Mouse (Mus musculus): ENCODE measurements around the gene Cabin1. TPM values are rescaled to one million over a fixed set of nuclear protein-coding genes. Genes with fewer than 3 reads are reported as not detected.
"Not testable (repeated sequence)": the region's sequence is repeated elsewhere in the genome, so short reads cannot be mapped to it uniquely, and the experiment has no call there.

Cabin1 gene
- polyA plus RNA-seq (2017; shearing (Covaris generic)): 10 to 100 TPM; 25.1 to 30.0 TPM

DNA sequence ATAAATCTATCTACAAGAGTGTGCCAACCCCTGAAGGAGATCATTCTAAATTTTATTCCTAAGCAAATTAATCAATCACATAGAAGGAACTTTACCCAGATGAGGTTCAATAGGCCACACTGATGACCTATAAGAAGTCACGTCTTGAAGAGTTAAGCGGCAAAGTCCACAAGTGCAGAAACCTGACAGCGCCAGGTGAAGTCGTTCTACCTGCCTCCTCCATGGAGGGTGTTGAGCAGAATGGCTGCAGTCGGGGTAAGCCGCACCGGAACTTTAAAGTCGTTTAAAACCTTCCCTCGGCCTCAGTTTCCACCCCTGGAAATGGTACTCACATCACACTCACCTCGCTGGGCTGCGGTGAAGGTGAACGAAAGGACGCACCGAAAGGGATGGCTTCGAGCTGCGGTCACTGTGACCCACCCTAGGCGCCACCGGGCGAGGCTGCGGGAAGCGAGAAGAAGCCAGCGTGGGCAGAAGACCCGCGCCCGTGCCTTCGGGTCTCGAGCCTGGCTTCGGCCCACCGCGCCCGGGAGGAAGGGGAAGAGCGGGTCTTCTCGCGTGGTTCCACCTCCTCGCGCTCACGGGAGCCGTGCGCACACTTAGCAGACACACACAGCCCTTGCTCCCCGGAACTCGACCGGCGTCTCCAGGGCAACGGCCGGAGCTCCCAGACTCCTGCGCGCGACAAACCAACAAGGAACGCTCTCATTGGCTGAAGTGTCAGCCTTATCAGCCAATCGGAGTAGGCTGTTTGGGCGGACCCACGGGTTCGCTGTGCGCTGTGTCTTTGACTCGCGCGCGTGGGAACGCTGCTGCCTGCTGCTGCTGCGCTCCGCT lies at the start of gene Cabin1:
Gene Cabin1 (minus strand): TSS at position 660 of the 837 bp plus-strand sequence.
- peak; percentile 98 for ATAC-seq

DNA sequence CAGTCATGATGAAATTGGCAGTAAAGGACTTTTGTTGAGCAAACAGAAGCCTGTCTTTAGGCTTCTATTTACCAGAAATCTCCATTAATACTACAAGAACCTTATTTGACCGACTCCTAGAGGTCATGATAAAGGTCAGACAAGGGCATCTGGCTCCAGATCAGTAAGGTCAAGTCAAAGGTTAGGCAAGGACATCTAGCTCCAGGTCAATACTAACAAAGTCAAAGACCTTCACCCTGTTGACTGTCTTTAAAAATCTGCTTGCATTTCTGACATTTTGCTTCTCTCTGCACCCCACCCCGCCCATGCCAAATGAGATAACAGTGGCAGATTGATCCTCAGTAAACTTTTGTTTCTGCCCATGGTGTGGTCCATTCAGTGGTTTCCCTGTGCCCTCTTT lies 40.1 kb upstream of the Cabin1 start:
- ATAC-seq: no peak

DNA sequence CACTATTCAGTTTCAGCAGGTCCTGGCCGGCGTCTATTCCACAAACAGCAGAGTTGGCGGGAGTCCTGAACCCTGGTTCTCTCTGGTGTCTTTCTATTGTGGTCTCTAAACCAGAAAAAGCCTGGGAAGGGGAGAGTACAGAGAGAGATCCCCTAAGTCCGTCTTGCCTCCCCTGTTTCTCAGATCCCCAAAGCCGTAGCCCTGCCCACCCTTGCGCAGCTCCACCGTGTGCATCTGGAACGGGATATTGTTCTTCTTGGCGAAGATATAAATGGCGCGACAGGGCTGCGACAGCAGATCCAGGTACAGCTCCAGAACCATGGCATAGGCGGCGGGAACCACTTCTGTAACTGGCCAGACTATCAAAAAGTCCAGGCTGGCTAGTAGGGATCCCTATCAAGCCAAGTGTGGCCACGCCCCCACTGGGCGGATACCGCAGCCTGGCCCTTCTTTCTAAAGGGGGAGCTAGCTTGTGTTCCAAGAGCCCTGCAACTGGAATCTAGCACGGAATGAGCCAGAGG lies 34.1 kb upstream of the Cabin1 start, which contains the start of gene Gstt1:
Gene Gstt1 (minus strand): TSS at position 409 of the 521 bp plus-strand sequence.
- ATAC-seq: peak; percentile 35

- peak; percentile 71 for ATAC-seq
Observed at GRCm38 (mm10) chr10:75797619-75798175, 33.6 kb upstream of the Cabin1 start.

DNA sequence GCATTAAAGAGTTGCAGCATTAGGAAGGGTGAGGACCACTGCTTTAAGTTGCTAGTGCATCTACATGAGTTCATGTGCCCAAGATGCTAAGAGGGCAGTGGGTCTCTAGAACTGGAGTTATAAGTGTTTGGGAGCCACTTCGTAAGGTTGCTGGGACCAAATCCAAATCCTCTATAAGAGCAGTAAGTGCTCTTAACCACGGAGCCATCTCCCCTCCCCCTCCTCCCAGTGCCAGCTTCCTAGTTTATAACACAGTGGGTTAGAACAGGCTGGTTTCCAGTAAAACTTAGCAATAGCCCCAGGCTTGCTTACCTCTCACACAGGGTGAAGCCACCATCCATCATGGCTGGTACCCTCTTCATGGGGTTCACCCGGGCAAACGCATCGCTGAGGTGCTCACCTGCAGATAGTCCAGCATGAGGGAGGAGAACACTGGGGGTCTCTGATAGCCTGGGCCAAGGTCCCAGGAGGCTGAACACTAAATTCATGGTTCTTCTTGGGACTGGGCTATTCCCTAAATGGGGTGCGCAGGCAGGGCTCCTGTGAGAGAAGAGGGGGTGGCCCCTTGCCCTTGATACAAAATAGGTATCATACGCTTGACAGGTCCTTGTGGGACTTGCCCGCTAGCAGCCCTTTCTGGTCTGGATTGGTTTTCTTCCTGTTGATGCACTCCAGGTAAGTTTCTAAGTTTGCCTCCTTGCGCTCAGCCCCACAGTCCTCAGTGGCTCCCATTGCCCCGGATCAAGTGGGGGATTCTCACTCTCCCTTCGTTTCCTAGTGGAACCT lies 32.8 kb upstream of the Cabin1 start:
- no peak for ATAC-seq

GRCm38 (mm10) chr10:75794880-75795279 lies 30.7 kb upstream of the Cabin1 start:
- ATAC-seq: no peak

- peak; percentile 67 for ATAC-seq
Observed at GRCm38 (mm10) chr10:75790773-75791172, 26.6 kb upstream of the Cabin1 start.

DNA sequence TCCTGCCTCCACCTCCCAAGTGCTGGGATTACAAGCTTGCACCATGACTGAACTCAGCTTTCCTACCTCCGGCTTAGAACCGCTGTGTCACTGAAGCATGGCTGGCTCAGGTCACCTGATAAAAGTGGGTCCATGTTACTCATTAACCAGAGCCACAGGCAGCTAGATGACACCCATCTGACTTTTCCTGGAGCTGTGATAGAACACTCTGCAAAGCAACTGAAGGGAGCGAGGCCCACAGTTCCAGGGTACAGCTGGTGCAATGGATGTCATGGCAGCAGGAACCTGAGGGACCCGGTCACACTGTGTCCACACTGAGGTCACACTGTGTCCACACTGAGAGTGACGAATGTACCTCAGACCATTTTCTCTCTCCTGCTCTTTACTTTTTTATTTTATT lies 25.7 kb upstream of the Cabin1 start:
- no peak for ATAC-seq

DNA sequence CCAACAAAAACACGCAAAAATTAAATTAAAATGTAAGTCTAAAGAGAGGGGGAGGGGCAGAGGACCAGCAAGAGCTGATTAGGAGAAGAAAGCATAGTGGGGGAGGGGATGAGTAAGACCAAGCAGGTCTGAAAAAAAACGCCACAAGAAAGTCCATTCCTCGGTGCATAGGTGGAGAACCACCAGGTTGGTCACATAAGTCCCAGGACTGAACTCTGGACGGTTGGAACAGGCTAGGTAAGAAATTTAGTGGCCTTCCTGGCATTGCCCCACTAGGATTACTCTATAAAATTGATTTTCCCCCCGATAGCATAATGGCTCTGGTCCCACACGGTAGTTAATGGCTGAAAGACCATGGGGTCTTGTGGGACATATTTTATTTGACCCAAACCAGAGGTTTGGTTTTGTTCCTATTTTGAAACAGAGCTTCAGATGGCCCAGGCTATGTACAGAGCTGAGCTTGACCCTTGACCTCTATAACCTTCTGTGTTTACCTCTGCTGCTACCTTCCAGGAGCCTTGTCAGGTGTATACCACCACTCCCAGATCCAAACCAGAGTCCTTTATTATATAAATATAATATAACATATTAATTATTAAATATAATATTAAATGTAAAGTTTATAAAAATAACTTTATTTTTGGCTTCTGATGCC lies 25.1 kb upstream of the Cabin1 start:
- ATAC-seq: no peak

DNA sequence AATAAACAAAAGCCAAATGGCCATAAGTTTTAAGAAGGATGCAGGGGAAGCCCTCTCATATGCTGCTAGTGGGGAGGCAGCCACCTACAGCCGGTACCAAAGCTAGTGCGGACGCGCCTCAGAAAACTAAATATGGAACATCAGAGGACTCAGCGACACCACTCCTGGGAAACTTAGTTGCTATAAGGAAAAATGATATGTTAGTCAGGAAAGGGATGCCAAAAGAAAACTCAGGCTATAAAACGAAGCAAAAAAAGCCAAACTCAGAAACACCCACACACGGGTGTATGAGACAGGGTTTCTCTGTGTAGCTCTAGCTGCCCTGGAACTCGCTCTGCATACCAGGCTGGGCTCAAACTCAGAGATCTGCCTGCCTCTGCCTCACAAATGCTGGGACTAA lies 24.1 kb upstream of the Cabin1 start:
- ATAC-seq: no peak

DNA sequence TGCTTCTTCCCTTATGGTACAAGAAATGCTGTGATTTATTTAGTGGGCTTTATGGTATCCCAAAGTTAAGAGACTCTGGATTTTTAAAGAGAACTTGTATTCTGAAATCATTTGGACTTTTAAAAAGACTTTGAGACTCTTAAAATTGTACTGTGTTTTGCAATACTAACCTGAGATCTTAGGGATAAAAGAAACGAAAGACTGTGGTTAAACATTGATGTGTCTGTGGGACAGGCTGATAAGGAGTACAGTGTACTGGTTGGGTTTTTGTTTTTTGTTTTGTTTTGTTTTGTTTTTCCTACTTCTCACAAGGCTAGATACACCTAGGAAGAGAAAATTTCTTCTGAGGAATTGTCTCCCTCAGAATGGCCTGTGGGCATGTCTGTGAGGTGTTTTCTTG lies 21.3 kb upstream of the Cabin1 start:
- no peak for ATAC-seq

GRCm38 (mm10) chr10:75780769-75781578 lies 16.8 kb upstream of the Cabin1 start, which contains the start of the genes Gm20441 and Gstt3:
Gene Gm20441, minus strand, starts transcription at chr10:75780954.
Gene Gstt3, minus strand, starts transcription at chr10:75781414.
- ATAC-seq: peak; percentile 74

GRCm38 (mm10) chr10:75779206-75780174 lies 15.3 kb upstream of the Cabin1 start:
- no peak for ATAC-seq

GRCm38 (mm10) chr10:75777885-75778284 lies 13.7 kb upstream of the Cabin1 start:
- ATAC-seq: no peak

GRCm38 (mm10) chr10:75776562-75776961 lies 12.4 kb upstream of the Cabin1 start:
- no peak for ATAC-seq

- ATAC-seq: no peak
Observed at GRCm38 (mm10) chr10:75774587-75774986, 10.4 kb upstream of the Cabin1 start.

- ATAC-seq: no peak
Observed at GRCm38 (mm10) chr10:75774102-75774501, 10.0 kb upstream of the Cabin1 start.

GRCm38 (mm10) chr10:75772795-75773664 lies 8.9 kb upstream of the Cabin1 start, which contains the start of gene Ddt:
Gene Ddt, minus strand, starts transcription at chr10:75773414.
- peak; percentile 100 for ATAC-seq

GRCm38 (mm10) chr10:75767756-75768155 lies 3.6 kb upstream of the Cabin1 start:
- ATAC-seq: not testable (repeated sequence)
